ENCODE assay signal across 23 mouse cellular contexts in the genomic region with DNA sequence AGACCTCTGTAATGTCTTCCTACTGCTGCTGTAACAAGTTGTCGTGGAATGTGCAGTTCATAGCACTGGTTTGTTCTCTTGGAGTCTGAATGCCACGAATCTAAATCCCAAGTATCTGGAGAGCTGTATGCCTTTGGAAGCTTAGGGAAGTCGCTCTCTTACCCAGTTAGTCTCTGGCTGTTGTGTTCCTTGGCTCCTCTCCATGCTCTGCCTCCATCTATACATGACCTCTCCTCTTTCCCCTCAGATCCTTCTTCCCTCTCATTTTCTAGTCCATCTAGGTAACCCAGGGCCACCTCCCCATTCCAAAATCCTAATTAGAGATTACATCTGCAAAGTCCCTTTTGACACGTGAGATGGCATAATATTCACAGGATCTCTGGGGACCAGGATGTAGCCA.
"Had no signal": no experiment of that assay in that cellular context is flagged by ENCODE, and none has a peak within 500 bp of the region (broad histone marks: within the 10 kb centered on the region; RNA-seq: fewer than 3 reads in every experiment).

No protein-coding gene starts in this region.

- H3K4me3 ChIP-seq: heart, embryonic 13.5 days; heart, embryonic 15.5 days; hindbrain, embryonic 13.5 days; hindbrain, embryonic 15.5 days; kidney, embryonic 15.5 days; layer of hippocampus, adult 2 months; left cerebral cortex, adult 2 months; limb, embryonic 10.5 days; limb, embryonic 12.5 days; liver, embryonic 12.5 days had no signal

- DNase-seq: gastrocnemius, postnatal 14 days; gastrocnemius, postnatal 36 days; heart, postnatal 14 days; heart, postnatal 36 days; kidney, adult 11 months; kidney, adult 2 months; kidney, adult 9 months; kidney, postnatal 14 days; kidney, postnatal 36 days; liver had no signal

- H3K27ac ChIP-seq: heart, embryonic 13.5 days; heart, embryonic 15.5 days; hindbrain, embryonic 13.5 days; hindbrain, embryonic 15.5 days; hindbrain, postnatal 0 days; kidney, embryonic 15.5 days; kidney, postnatal 0 days; layer of hippocampus, adult 2 months; left cerebral cortex, adult 2 months; limb, embryonic 10.5 days; limb, embryonic 12.5 days; liver, embryonic 12.5 days; liver, embryonic 14.5 days had no signal

- H3K4me1 ChIP-seq: heart, embryonic 13.5 days; heart, embryonic 15.5 days; hindbrain, embryonic 15.5 days; kidney, embryonic 15.5 days; limb, embryonic 10.5 days; limb, embryonic 12.5 days had no signal
